Mouse (Mus musculus) embryonic facial prominence, embryonic 14.5 days (tissue): ENCODE results near the gene C130050O18Rik. TPM values are rescaled to one million over a fixed set of nuclear protein-coding genes. Genes with fewer than 3 reads are reported as not detected.
A peak's percentile ranks its signal among the peaks of the same experiment; 100 is the strongest.

ENCODE experiments used
- ATAC-seq: fragments of 200-750 bp; cut with Nextera tagmentation; 2 replicates; pipeline ENCODE4 v1.8.0; 2017; ENCODE audit warnings: low read depth, moderate number of reproducible peaks, moderate TSS enrichment
- DNase-seq: peaks from one replicate; pipeline ENCODE4 v3.0.0-alpha.2; 2015; ENCODE audit warnings: low spot score
- H3K27ac ChIP-seq: fragments of 300-500 bp; sonication (generic); replicated peaks from 2 replicates; pipeline ENCODE4 v1.5.1; 2014; ENCODE audit warnings: low read depth, mild to moderate bottlenecking, low read length, moderate library complexity
- H3K27me3 ChIP-seq: fragments of 300-500 bp; sonication (generic); replicated peaks from 2 replicates; pipeline ENCODE4 v1.6.1; 2014; ENCODE audit warnings: low read length; ENCODE audit not compliant: control insufficient read depth, insufficient read depth
- H3K36me3 ChIP-seq: fragments of 300-500 bp; sonication (generic); 2 replicates; pipeline ENCODE4 v1.6.1; 2014; ENCODE audit warnings: low read length, mixed read lengths; ENCODE audit not compliant: control insufficient read depth, insufficient read depth
- H3K4me1 ChIP-seq: fragments of 300-500 bp; sonication (generic); 2 replicates; pipeline ENCODE4 v1.6.1; 2014; ENCODE audit warnings: antibody characterized with exemption, low read length; ENCODE audit not compliant: control insufficient read depth, insufficient read depth
- H3K4me2 ChIP-seq: fragments of 300-500 bp; sonication (generic); 2 replicates; pipeline ENCODE4 v1.6.1; 2014; ENCODE audit warnings: low read depth, mild to moderate bottlenecking, low read length, moderate library complexity, mixed read lengths
- H3K4me3 ChIP-seq: fragments of 300-500 bp; sonication (generic); 2 replicates; pipeline ENCODE4 v1.5.1; 2014; ENCODE audit warnings: low read depth, mild to moderate bottlenecking, low read length
- H3K9ac ChIP-seq: fragments of 300-500 bp; sonication (generic); 2 replicates; pipeline ENCODE4 v1.6.1; 2014; ENCODE audit warnings: low read depth, mild to moderate bottlenecking, low read length, moderate library complexity, mixed read lengths
- H3K9me3 ChIP-seq: fragments of 300-500 bp; sonication (generic); 2 replicates; pipeline ENCODE4 v1.6.1; 2016; ENCODE audit warnings: low read length; ENCODE audit not compliant: control insufficient read depth
- WGBS: fragments of 180-500 bp; shearing (Covaris S2); extraction: QIAGEN DNeasy Blood & Tissue Kit; methylation state at CpG from one replicate; pipeline ENCODE4 v1.1.7; 2014; 5-methylcytosine and 5-hydroxymethylcytosine counted together
- polyA plus RNA-seq: library from polyadenylated mRNA; unstranded; fragments of >200 nt; fragmentation: Nextera tagmentation; extraction: Ambion mirVana; gene quantifications from 2 replicates; pipeline ENCODE4 v1.2.1, GENCODE M21; 2014

C130050O18Rik gene
- 5.2 and 5.5 TPM in 2 replicates for polyA plus RNA-seq

GRCm38 (mm10) chr5:139404801-139405401, at the start of gene C130050O18Rik:
TSS of gene C130050O18Rik (plus strand) at chr5:139405280.
- WGBS: 79% methylated on average over 6 of the region's 6 CpGs
- no peaks in the 10 kb centered on the region for H3K36me3 ChIP-seq
- no peak within 1 kb of the TSS for H3K4me3 ChIP-seq
- no peaks in the 10 kb centered on the region for H3K9me3 ChIP-seq
- H3K27me3 ChIP-seq: no peaks in the 10 kb centered on the region
- peak within 1 kb of the TSS; percentile 52; the same call in 1 of the 2 replicates for H3K27ac ChIP-seq
- DNase-seq (no peak), ATAC-seq (no peak)
- 0 out of 2 replicates have a peak within 1 kb of the TSS, but pooled peaks have one; percentile 4 for H3K9ac ChIP-seq
- peaks cover 19% of the 10 kb centered on the region for H3K4me1 ChIP-seq
- H3K4me2 ChIP-seq: no peak within 1 kb of the TSS; the same call in 1 of the 2 replicates

GRCm38 (mm10) chr5:139358653-139359052, 46.4 kb upstream of the C130050O18Rik start:
- H3K36me3 ChIP-seq: no peaks in the 10 kb centered on the region
- no peaks in the 10 kb centered on the region for H3K9me3 ChIP-seq
- H3K4me3 ChIP-seq: no peak overlapping the region
- no peaks in the 10 kb centered on the region for H3K27me3 ChIP-seq
- no peaks in the 10 kb centered on the region for H3K4me1 ChIP-seq
- ATAC-seq: no peak
- no peak overlapping the region for H3K4me2 ChIP-seq
- no peak overlapping the region for H3K27ac ChIP-seq
- no peak for DNase-seq
- WGBS: 57% methylated on average over 2 of the region's 2 CpGs
- H3K9ac ChIP-seq: no peak overlapping the region

- ATAC-seq: no peak
Observed at GRCm38 (mm10) chr5:139359244-139359643, 45.8 kb upstream of the C130050O18Rik start.

GRCm38 (mm10) chr5:139363858-139364257, 41.2 kb upstream of the C130050O18Rik start:
- Histone ChIP-seq H3K36me3 (no peaks in the 10 kb centered on the region), H3K4me1 (peaks cover 12% of the 10 kb centered on the region), H3K9ac (no peak overlapping the region), H3K9me3 (no peaks in the 10 kb centered on the region), H3K27ac (no peak overlapping the region), H3K4me3 (no peak overlapping the region), H3K27me3 (no peaks in the 10 kb centered on the region), H3K4me2 (no peak overlapping the region)
- ATAC-seq (no peak), DNase-seq (no peak)
- 68% methylated on average over 6 of the region's 7 CpGs for WGBS

More at GRCm38 (mm10) chr5:139359244-139359643, 45.8 kb upstream of the C130050O18Rik start:
- H3K4me1 ChIP-seq: peaks cover under 1% of the 10 kb centered on the region; the same call in 1 of the 2 replicates
- H3K27me3 ChIP-seq: no peaks in the 10 kb centered on the region
- no peak overlapping the region for H3K4me3 ChIP-seq
- H3K9ac ChIP-seq: no peak overlapping the region
- no peaks in the 10 kb centered on the region for H3K9me3 ChIP-seq
- no peak overlapping the region for H3K27ac ChIP-seq
- no peak overlapping the region for H3K4me2 ChIP-seq
- no peak for DNase-seq
- no peaks in the 10 kb centered on the region for H3K36me3 ChIP-seq
- 85% methylated on average over 5 of the region's 5 CpGs for WGBS

GRCm38 (mm10) chr5:139364260-139364910, 40.7 kb upstream of the C130050O18Rik start:
- Histone ChIP-seq H3K9me3 (no peaks in the 10 kb centered on the region), H3K4me2 (peak overlapping the region; percentile 36), H3K9ac (peak overlapping the region; percentile 34; the same call in 1 of the 2 replicates), H3K27ac (peak overlapping the region; percentile 59), H3K36me3 (no peaks in the 10 kb centered on the region), H3K4me3 (no peak overlapping the region), H3K27me3 (no peaks in the 10 kb centered on the region), H3K4me1 (peaks cover 12% of the 10 kb centered on the region)
- ATAC-seq: peak; percentile 67
- WGBS: 18% methylated on average over 11 of the region's 12 CpGs
- DNase-seq: peak; percentile 86

GRCm38 (mm10) chr5:139364911-139365571, 40.0 kb upstream of the C130050O18Rik start:
- Histone ChIP-seq H3K4me2 (peak overlapping the region; percentile 36), H3K4me3 (no peak overlapping the region), H3K4me1 (peaks cover 12% of the 10 kb centered on the region), H3K27me3 (no peaks in the 10 kb centered on the region), H3K9ac (peak overlapping the region; percentile 34; the same call in 1 of the 2 replicates), H3K9me3 (no peaks in the 10 kb centered on the region), H3K36me3 (no peaks in the 10 kb centered on the region), H3K27ac (peak overlapping the region; percentile 59; the same call in 1 of the 2 replicates)
- DNase-seq (no peak), ATAC-seq (0 out of 2 replicates have a peak, but pooled peaks have one; percentile 13)
- WGBS: 29% methylated on average over 5 of the region's 5 CpGs

GRCm38 (mm10) chr5:139365827-139366226, 39.3 kb upstream of the C130050O18Rik start:
- no peak for DNase-seq
- H3K27ac ChIP-seq: no peak overlapping the region
- no peak overlapping the region for H3K4me2 ChIP-seq
- H3K4me1 ChIP-seq: peaks cover 12% of the 10 kb centered on the region
- H3K9me3 ChIP-seq: no peaks in the 10 kb centered on the region
- no peaks in the 10 kb centered on the region for H3K36me3 ChIP-seq
- H3K4me3 ChIP-seq: no peak overlapping the region
- H3K27me3 ChIP-seq: no peaks in the 10 kb centered on the region
- 90% methylated on average over 1 of the region's 1 CpGs for WGBS
- H3K9ac ChIP-seq: no peak overlapping the region
- ATAC-seq: no peak

- WGBS: 76% methylated on average over 11 of the region's 11 CpGs
- DNase-seq: no peak
- Histone ChIP-seq H3K4me2 (no peak overlapping the region), H3K4me3 (no peak overlapping the region), H3K27me3 (no peaks in the 10 kb centered on the region), H3K9me3 (no peaks in the 10 kb centered on the region), H3K4me1 (peaks cover 14% of the 10 kb centered on the region), H3K36me3 (no peaks in the 10 kb centered on the region), H3K27ac (no peak overlapping the region), H3K9ac (no peak overlapping the region)
- no peak for ATAC-seq
Observed at GRCm38 (mm10) chr5:139366484-139366883, 38.6 kb upstream of the C130050O18Rik start.
